Mouse (Mus musculus): ENCODE results near the gene Fkbp6. TPM values are rescaled to one million over a fixed set of nuclear protein-coding genes. Genes with fewer than 3 reads are reported as not detected.

The Fkbp6 gene
- total and polyA plus RNA-seq, 2 experiments from 2014 or later, result 0.36 to 0.49 TPM

GRCm38 (mm10) chr5:135347511-135348011, 2.3 kb downstream of the Fkbp6 start:
- no peak overlapping the region for H3K4me3 ChIP-seq (ENCODE audit: low read depth, low read length)
- no peak overlapping the region for H3K27ac ChIP-seq (ENCODE audit: low read depth, low read length)
- no peaks in the 10 kb centered on the region; the same call in 1 of the 2 replicates for H3K9me3 ChIP-seq (ENCODE audit: low read length)
- WGBS, result 69% methylated on average over 4 of the region's 4 CpGs
- TF ChIP-seq CTCF (IDR thresholded peaks at IDR 0.05), result no peak
- H3K9ac ChIP-seq (replicated peaks; ENCODE audit: low read length, poor library complexity, severe bottlenecking), result no peak overlapping the region
- no peaks in the 10 kb centered on the region for H3K36me3 ChIP-seq (ENCODE audit: insufficient read depth, low read length)
- DNase-seq (ENCODE audit: low spot score), result no peak
- ATAC-seq (ENCODE audit: low FRiP score), result no peak
- no peaks in the 10 kb centered on the region for H3K4me1 ChIP-seq (ENCODE audit: insufficient read depth, low read length)
- no peak overlapping the region for H3K4me2 ChIP-seq (ENCODE audit: low read depth, low read length, poor library complexity, severe bottlenecking)
- no peaks in the 10 kb centered on the region for H3K27me3 ChIP-seq (ENCODE audit: insufficient read depth, low read length)

- H3K4me3 ChIP-seq (ENCODE audit: low read depth, low read length), result no peak overlapping the region
- H3K4me1 ChIP-seq (ENCODE audit: insufficient read depth, low read length), result no peaks in the 10 kb centered on the region
- 24% methylated on average over 1 of the region's 1 CpGs for WGBS
- H3K9me3 ChIP-seq (ENCODE audit: low read length), result no peaks in the 10 kb centered on the region; the same call in 1 of the 2 replicates
- peak; percentile 50 for TF ChIP-seq CTCF (IDR thresholded peaks at IDR 0.05)
- H3K36me3 ChIP-seq (ENCODE audit: insufficient read depth, low read length), result no peaks in the 10 kb centered on the region
- no peak for ATAC-seq (ENCODE audit: low FRiP score)
- no peak overlapping the region for H3K4me2 ChIP-seq (ENCODE audit: low read depth, low read length, poor library complexity, severe bottlenecking)
- no peak for DNase-seq (ENCODE audit: low spot score)
- no peak overlapping the region for H3K9ac ChIP-seq (replicated peaks; ENCODE audit: low read length, poor library complexity, severe bottlenecking)
- H3K27me3 ChIP-seq (ENCODE audit: insufficient read depth, low read length), result no peaks in the 10 kb centered on the region
- H3K27ac ChIP-seq (ENCODE audit: low read depth, low read length), result no peak overlapping the region
These were observed 3.4 kb downstream of the Fkbp6 start for GRCm38 (mm10) chr5:135346430-135346829.

GRCm38 (mm10) chr5:135345989-135346388, 3.9 kb downstream of the Fkbp6 start:
- WGBS, result 77% methylated on average over 7 of the region's 7 CpGs
- no peak overlapping the region for H3K9ac ChIP-seq (replicated peaks; ENCODE audit: low read length, poor library complexity, severe bottlenecking)
- DNase-seq (ENCODE audit: low spot score), result no peak
- no peak overlapping the region for H3K27ac ChIP-seq (ENCODE audit: low read depth, low read length)
- H3K36me3 ChIP-seq (ENCODE audit: insufficient read depth, low read length), result no peaks in the 10 kb centered on the region
- no peak for TF ChIP-seq CTCF (IDR thresholded peaks at IDR 0.05)
- H3K4me3 ChIP-seq (ENCODE audit: low read depth, low read length), result no peak overlapping the region
- H3K4me1 ChIP-seq (ENCODE audit: insufficient read depth, low read length), result no peaks in the 10 kb centered on the region
- H3K4me2 ChIP-seq (ENCODE audit: low read depth, low read length, poor library complexity, severe bottlenecking), result no peak overlapping the region
- no peaks in the 10 kb centered on the region for H3K27me3 ChIP-seq (ENCODE audit: insufficient read depth, low read length)
- no peak for ATAC-seq (ENCODE audit: low FRiP score)
- no peaks in the 10 kb centered on the region; the same call in 1 of the 2 replicates for H3K9me3 ChIP-seq (ENCODE audit: low read length)

GRCm38 (mm10) chr5:135337575-135337974, 12.3 kb downstream of the Fkbp6 start:
- DNase-seq (ENCODE audit: low spot score), result peak; percentile 8
- 59% methylated on average over 3 of the region's 3 CpGs for WGBS
- TF ChIP-seq CTCF (IDR thresholded peaks at IDR 0.05), result peak; percentile 64
- no peak overlapping the region for H3K9ac ChIP-seq (replicated peaks; ENCODE audit: low read length, poor library complexity, severe bottlenecking)
- H3K9me3 ChIP-seq (ENCODE audit: low read length), result no peaks in the 10 kb centered on the region
- H3K36me3 ChIP-seq (ENCODE audit: insufficient read depth, low read length), result no peaks in the 10 kb centered on the region
- H3K27ac ChIP-seq (ENCODE audit: low read depth, low read length), result no peak overlapping the region
- H3K4me3 ChIP-seq (ENCODE audit: low read depth, low read length), result no peak overlapping the region
- no peak for ATAC-seq (ENCODE audit: low FRiP score)
- no peaks in the 10 kb centered on the region for H3K4me1 ChIP-seq (ENCODE audit: insufficient read depth, low read length)
- no peak overlapping the region for H3K4me2 ChIP-seq (ENCODE audit: low read depth, low read length, poor library complexity, severe bottlenecking)
- H3K27me3 ChIP-seq (ENCODE audit: insufficient read depth, low read length), result no peaks in the 10 kb centered on the region

GRCm38 (mm10) chr5:135331161-135331560, 18.7 kb downstream of the Fkbp6 start:
- no peak for TF ChIP-seq CTCF (IDR thresholded peaks at IDR 0.05)
- 85% methylated on average over 6 of the region's 6 CpGs for WGBS
- no peaks in the 10 kb centered on the region for H3K9me3 ChIP-seq (ENCODE audit: low read length)

GRCm38 (mm10) chr5:135330201-135330600, 19.6 kb downstream of the Fkbp6 start:
- H3K9ac ChIP-seq (replicated peaks; ENCODE audit: low read length, poor library complexity, severe bottlenecking), result no peak overlapping the region
- peaks cover 4% of the 10 kb centered on the region; the same call in 1 of the 2 replicates for H3K4me1 ChIP-seq (ENCODE audit: insufficient read depth, low read length)
- no peaks in the 10 kb centered on the region for H3K9me3 ChIP-seq (ENCODE audit: low read length)
- WGBS, result 84% methylated on average over 5 of the region's 5 CpGs
- no peak overlapping the region for H3K4me3 ChIP-seq (ENCODE audit: low read depth, low read length)
- no peak for DNase-seq (ENCODE audit: low spot score)
- no peaks in the 10 kb centered on the region for H3K36me3 ChIP-seq (ENCODE audit: insufficient read depth, low read length)
- TF ChIP-seq CTCF (IDR thresholded peaks at IDR 0.05), result no peak
- H3K4me2 ChIP-seq (ENCODE audit: low read depth, low read length, poor library complexity, severe bottlenecking), result no peak overlapping the region
- H3K27me3 ChIP-seq (ENCODE audit: insufficient read depth, low read length), result no peaks in the 10 kb centered on the region
- no peak for ATAC-seq (ENCODE audit: low FRiP score)
- no peak overlapping the region for H3K27ac ChIP-seq (ENCODE audit: low read depth, low read length)

More at GRCm38 (mm10) chr5:135331161-135331560, 18.7 kb downstream of the Fkbp6 start:
- Histone ChIP-seq H3K4me2 (ENCODE audit: low read depth, low read length, poor library complexity, severe bottlenecking) (no peak overlapping the region), H3K27me3 (ENCODE audit: insufficient read depth, low read length) (no peaks in the 10 kb centered on the region), H3K4me3 (ENCODE audit: low read depth, low read length) (no peak overlapping the region), H3K4me1 (ENCODE audit: insufficient read depth, low read length) (peaks cover 2% of the 10 kb centered on the region; the same call in 1 of the 2 replicates), H3K36me3 (ENCODE audit: insufficient read depth, low read length) (no peaks in the 10 kb centered on the region), H3K27ac (ENCODE audit: low read depth, low read length) (no peak overlapping the region), H3K9ac (replicated peaks; ENCODE audit: low read length, poor library complexity, severe bottlenecking) (no peak overlapping the region)
- ATAC-seq (ENCODE audit: low FRiP score) (no peak), DNase-seq (ENCODE audit: low spot score) (no peak)

Measured in midbrain, postnatal 0 days (tissue).